17 mouse cellular contexts compared by ENCODE assay signal in the genomic region with DNA sequence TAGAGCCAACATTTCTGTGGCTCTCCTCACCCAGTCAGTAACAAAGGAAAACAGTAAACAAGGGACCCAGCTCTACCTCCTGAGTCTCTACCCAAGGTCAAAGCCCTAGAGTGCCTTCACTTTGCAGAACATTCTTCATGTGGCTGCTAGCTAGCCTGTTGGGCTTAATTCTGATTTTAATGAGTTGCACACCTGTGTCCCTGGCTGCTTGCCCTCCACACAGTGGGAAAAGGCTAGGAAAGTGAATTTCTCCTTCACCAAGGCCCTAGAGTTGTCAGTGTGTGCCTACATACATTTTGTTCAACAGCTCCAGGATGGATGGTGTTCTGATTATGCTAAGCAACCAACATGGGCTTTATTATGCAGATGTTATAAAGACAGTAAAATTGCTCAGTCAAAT.
DNase-seq lines count a peak whose midpoint lies in the region; ATAC-seq lines count a peak whose summit lies in the region.
"Had no signal": no experiment of that assay in that cellular context is flagged by ENCODE, and none has a peak within 500 bp of the region (broad histone marks: within the 10 kb centered on the region; RNA-seq: fewer than 3 reads in every experiment).

No protein-coding gene starts in this region.

- no peak overlapping the region for H3K4me2 ChIP-seq in kidney, embryonic 14.5 days (replicated peaks; ENCODE audit: low read depth, low read length)

- no peaks in the 10 kb centered on the region for H3K9me3 ChIP-seq in kidney, embryonic 14.5 days (ENCODE audit: control insufficient read depth, low read length)
- H3K9me3 ChIP-seq: hindbrain, embryonic 10.5 days had no signal

- no peaks in the 10 kb centered on the region for H3K4me1 ChIP-seq in kidney, embryonic 14.5 days (ENCODE audit: control insufficient read depth, insufficient read depth, low read length)

- no peaks in the 10 kb centered on the region for H3K36me3 ChIP-seq in kidney, embryonic 14.5 days (ENCODE audit: control insufficient read depth, insufficient read depth, low read length)
- H3K36me3 ChIP-seq: hindbrain, embryonic 10.5 days had no signal

- ATAC-seq in kidney, embryonic 14.5 days (ENCODE audit: low FRiP score, low TSS enrichment): no peak
- no peak for ATAC-seq in granulocyte monocyte progenitor cell, adult 5-6 weeks (replicated peaks; ENCODE audit: poor library complexity, severe bottlenecking)
- ATAC-seq: forebrain, embryonic 16.5 days; liver, postnatal 0 days; midbrain, embryonic 16.5 days had no signal

- H3K4me3 ChIP-seq in kidney, embryonic 14.5 days (ENCODE audit: low read length): no peak overlapping the region
- H3K4me3 ChIP-seq: hindbrain, embryonic 10.5 days had no signal

- DNase-seq in kidney, adult 11 months: peak; percentile 38
- DNase-seq in R1 (ENCODE audit: low read depth, low spot score) (peak; percentile 33), ZHBTc4 (ENCODE audit: low read depth, low spot score) (peak; percentile 3)
- peak; percentile 14 to 24 for DNase-seq in cerebellum, postnatal 36 days
- DNase-seq in right cerebral cortex, postnatal 25 days: no peak
- no peak for DNase-seq in spleen, postnatal 36 days (ENCODE audit: low spot score in 2 of 2)
- DNase-seq: adrenal gland, postnatal 10 days; embryo, embryonic 11 days; gastrocnemius, postnatal 25 days; liver, postnatal 0 days; lung, postnatal 10 days; right cerebral cortex, postnatal 14 days had no signal

- H3K9ac ChIP-seq in kidney, embryonic 14.5 days (ENCODE audit: low read depth, low read length): no peak overlapping the region
- H3K9ac ChIP-seq: liver, postnatal 0 days had no signal

- H3K27ac ChIP-seq in kidney, embryonic 14.5 days (ENCODE audit: low read depth, low read length): no peak overlapping the region
- H3K27ac ChIP-seq: hindbrain, embryonic 10.5 days had no signal

- no peaks in the 10 kb centered on the region for H3K27me3 ChIP-seq in kidney, embryonic 14.5 days (ENCODE audit: control insufficient read depth, insufficient read depth, low read length)

Comparison
In these comparisons a context has a peak if more than half of its experiments do, and no peak if none do; other contexts are left out.
1. DNase-seq: peak in kidney, adult 11 months (single experiment), R1 (single experiment), ZHBTc4 (single experiment) and cerebellum, postnatal 36 days (2 of 2); none in right cerebral cortex, postnatal 25 days (single experiment) and spleen, postnatal 36 days (0 of 2).